Mouse (Mus musculus) stomach, postnatal 0 days (tissue): ENCODE data around the gene Tmf1.

ENCODE experiments used
- CTCF ChIP-seq: IDR thresholded peaks from 2 replicates; pipeline ENCODE4 v1.5.1; 2016; ENCODE audit warnings: antibody characterized with exemption, low read depth, mild to moderate bottlenecking, moderate library complexity
- EP300 ChIP-seq: optimal IDR thresholded peaks from 2 replicates; pipeline ENCODE3; 2016; ENCODE audit warnings: antibody characterized with exemption

DNA sequence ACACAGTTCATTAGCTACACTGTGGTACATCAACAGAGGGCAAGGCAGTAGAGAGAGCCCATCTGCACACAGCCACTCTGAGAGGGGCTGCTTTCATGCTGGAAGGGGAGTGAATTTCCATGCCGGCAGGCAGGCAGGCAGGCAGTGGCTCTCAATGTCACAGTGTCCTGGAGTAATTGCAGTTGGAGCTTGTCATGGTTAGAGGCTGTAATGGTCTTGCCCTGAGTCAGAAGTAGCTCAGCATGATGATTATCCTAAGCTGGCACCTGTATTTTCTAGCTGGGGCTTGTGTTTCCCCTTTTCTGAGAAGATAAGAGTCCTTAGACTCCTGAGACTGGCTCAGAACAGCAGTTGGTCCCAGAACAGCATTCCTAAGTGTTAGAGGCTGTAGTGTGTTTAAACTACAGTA, 47.2 kb upstream of the Tmf1 start:
- TF ChIP-seq EP300 (no peak), CTCF (no peak)
